Mouse (Mus musculus) limb, embryonic 11.5 days (tissue): ENCODE measurements at regions not wholly inside any gene's neighbourhood (a gene's known extent, or its start where the extent isn't known, plus 50 kb on each side); places are given as distances from the start of the nearest gene placed in this dataset.

Source experiments
- ATAC-seq: fragments of 200-750 bp; cut with Nextera tagmentation; 2 replicates; pipeline ENCODE4 v1.8.0; 2017; ENCODE audit warnings: low read depth; ENCODE audit not compliant: insufficient number of reproducible peaks, low FRiP score, low TSS enrichment
- DNase-seq: peaks from one replicate; pipeline ENCODE4 v3.0.0-alpha.2; 2015; ENCODE audit warnings: low spot score
- H3K27ac ChIP-seq: fragments of 300-500 bp; sonication (generic); replicated peaks from 2 replicates; pipeline ENCODE4 v1.5.1; 2014; ENCODE audit warnings: low read depth, mild to moderate bottlenecking, low read length
- H3K27me3 ChIP-seq: fragments of 300-500 bp; sonication (generic); 2 replicates; pipeline ENCODE4 v1.6.1; 2014; ENCODE audit warnings: mild to moderate bottlenecking, low read length, mixed read lengths; ENCODE audit not compliant: control insufficient read depth, insufficient read depth
- H3K36me3 ChIP-seq: fragments of 300-500 bp; sonication (generic); 2 replicates; pipeline ENCODE4 v1.6.1; 2014; ENCODE audit warnings: mild to moderate bottlenecking, low read length, moderate library complexity, mixed read lengths; ENCODE audit not compliant: control insufficient read depth, insufficient read depth
- H3K4me1 ChIP-seq: fragments of 300-500 bp; sonication (generic); 2 replicates; pipeline ENCODE4 v1.6.1; 2014; ENCODE audit warnings: low read length, mixed read lengths; ENCODE audit not compliant: control insufficient read depth, insufficient read depth
- H3K4me2 ChIP-seq: fragments of 300-500 bp; sonication (generic); 2 replicates; pipeline ENCODE4 v1.6.1; 2014; ENCODE audit warnings: low read depth, mild to moderate bottlenecking, moderate library complexity; ENCODE audit not compliant: severe bottlenecking
- H3K4me3 ChIP-seq: fragments of 300-500 bp; sonication (generic); 2 replicates; pipeline ENCODE4 v1.5.1; 2014; ENCODE audit warnings: low read depth, low read length
- H3K9ac ChIP-seq: fragments of 300-500 bp; sonication (generic); 2 replicates; pipeline ENCODE4 v1.6.1; 2014; ENCODE audit warnings: mild to moderate bottlenecking, low read length
- H3K9me3 ChIP-seq: fragments of 300-500 bp; sonication (generic); 2 replicates; pipeline ENCODE4 v1.6.1; 2016; ENCODE audit warnings: low read length; ENCODE audit not compliant: control insufficient read depth
- WGBS: fragments of 180-500 bp; shearing (Covaris S2); extraction: QIAGEN DNeasy Blood & Tissue Kit; methylation state at CpG from one replicate; pipeline ENCODE4 v1.1.7; 2014; 5-methylcytosine and 5-hydroxymethylcytosine counted together

DNA sequence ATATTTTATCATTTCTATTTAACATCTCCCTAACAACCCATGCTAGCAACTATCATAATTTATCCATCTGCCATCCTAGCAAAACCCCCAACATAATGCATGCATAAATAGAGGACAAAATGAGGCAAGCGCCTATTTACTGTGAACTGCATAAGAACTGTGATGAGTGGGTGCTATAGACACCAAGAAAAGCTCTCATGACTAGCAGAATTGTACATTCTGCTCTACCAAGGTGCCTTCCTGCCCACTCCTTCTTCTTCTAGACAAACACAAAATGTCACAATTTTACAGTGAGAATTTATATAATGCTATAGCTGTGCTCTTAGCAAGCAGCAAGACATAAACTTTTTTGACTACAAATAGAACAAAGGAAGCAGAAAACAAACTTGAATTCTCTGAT, 305.9 kb downstream of the Brinp1 start:
- no peak for ATAC-seq
- Histone ChIP-seq H3K27ac (no peak overlapping the region), H3K9ac (no peak overlapping the region), H3K9me3 (no peaks in the 10 kb centered on the region), H3K36me3 (no peaks in the 10 kb centered on the region), H3K27me3 (no peaks in the 10 kb centered on the region), H3K4me2 (no peak overlapping the region), H3K4me1 (no peaks in the 10 kb centered on the region), H3K4me3 (no peak overlapping the region)
- WGBS, result 95% methylated on average over 1 of the region's 1 CpGs
- no peak for DNase-seq

DNA sequence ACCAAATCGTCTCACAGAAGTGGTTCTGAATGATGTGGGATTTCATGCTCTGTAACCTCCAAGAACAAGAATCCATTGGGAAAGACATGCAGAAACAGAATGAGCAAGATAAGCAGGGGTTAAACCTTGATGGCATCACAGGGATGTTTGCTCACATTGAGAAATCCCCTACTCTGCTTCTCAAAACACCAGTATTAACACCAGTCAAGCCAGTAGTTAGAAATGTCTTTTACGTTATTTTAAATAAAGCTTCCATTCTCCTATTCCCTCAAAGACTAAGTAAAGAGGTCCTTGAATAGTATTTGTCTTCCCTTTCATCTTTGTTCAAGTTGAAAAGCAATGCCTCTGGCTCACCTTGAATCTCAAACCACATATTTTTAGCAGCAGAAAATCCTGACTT, 320.9 kb downstream of the Brinp1 start:
- 89% methylated on average over 2 of the region's 2 CpGs for WGBS

DNA sequence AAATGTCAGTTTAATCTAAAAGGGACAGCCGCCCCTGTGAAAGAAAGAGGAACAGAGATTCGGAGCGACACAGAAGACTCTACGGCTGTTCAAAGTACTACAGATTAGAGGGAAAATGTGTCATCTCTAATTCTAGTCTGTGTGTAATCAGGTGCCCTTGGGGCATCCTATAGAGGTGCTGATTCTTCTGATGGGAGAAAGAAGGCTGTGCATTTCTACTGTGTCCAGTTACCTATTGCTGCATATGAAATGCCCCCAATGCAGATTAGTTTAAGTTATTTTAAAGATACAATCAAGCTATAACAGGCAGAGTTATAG, 330.2 kb downstream of the Brinp1 start:
- Histone ChIP-seq H3K9ac (no peak overlapping the region), H3K4me1 (no peaks in the 10 kb centered on the region), H3K27ac (no peak overlapping the region), H3K4me2 (no peak overlapping the region), H3K4me3 (no peak overlapping the region), H3K27me3 (no peaks in the 10 kb centered on the region), H3K36me3 (no peaks in the 10 kb centered on the region), H3K9me3 (no peaks in the 10 kb centered on the region)
- DNase-seq (no peak), ATAC-seq (no peak)
- 80% methylated on average over 4 of the region's 4 CpGs for WGBS

More for the DNA sequence above, 320.9 kb downstream of the Brinp1 start:
- Histone ChIP-seq H3K27me3 (no peaks in the 10 kb centered on the region), H3K27ac (no peak overlapping the region), H3K4me3 (no peak overlapping the region), H3K4me1 (no peaks in the 10 kb centered on the region), H3K9me3 (no peaks in the 10 kb centered on the region), H3K4me2 (no peak overlapping the region), H3K36me3 (no peaks in the 10 kb centered on the region), H3K9ac (no peak overlapping the region)
- DNase-seq (no peak), ATAC-seq (no peak)

DNA sequence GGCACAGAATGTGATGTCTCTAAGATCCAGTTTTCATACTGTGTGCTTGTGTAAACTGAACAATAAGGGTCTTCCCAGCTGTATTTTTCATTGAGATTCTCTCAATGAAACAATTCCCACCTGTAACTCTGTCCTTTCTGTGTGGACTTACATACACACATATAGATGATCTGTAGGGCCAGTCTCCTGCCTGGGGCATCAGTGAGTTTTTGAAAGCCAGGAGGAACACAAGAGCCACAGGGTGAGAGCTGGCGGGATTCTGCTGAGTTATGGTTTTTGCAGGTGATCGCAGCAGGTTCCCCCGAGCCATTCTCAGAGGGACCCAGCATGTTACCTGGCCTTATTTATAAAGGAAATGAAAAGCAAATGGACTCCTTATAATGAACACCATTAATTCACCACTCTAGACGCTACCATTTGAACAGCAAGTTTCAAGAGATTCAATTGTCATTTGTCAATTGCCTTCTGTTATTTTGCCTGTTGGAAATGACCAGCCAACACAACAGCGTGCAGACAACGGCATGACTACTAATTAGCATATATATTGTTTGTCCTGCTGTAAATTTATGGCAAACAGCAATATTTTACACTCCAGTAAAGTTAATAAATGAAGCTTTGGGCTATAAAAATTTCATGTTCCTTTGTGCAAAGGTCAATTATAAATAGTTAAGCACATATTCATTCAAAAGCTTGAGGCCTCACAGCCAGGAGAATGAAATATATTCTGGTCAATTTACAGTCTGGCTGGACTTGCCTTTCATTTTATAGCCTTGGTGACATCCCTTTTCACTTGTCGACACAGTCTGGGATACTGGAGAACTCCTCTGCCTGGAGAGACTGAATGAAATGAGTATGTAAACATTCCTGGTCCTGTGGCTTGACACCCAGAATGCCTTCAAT, 330.8 kb downstream of the Brinp1 start:
- Histone ChIP-seq H3K4me3 (no peak overlapping the region), H3K9me3 (no peaks in the 10 kb centered on the region), H3K4me2 (no peak overlapping the region), H3K27ac (no peak overlapping the region), H3K4me1 (no peaks in the 10 kb centered on the region), H3K36me3 (no peaks in the 10 kb centered on the region), H3K9ac (no peak overlapping the region), H3K27me3 (no peaks in the 10 kb centered on the region)
- no peak for ATAC-seq
- no peak for DNase-seq
- WGBS, result 74% methylated on average over 7 of the region's 7 CpGs

DNA sequence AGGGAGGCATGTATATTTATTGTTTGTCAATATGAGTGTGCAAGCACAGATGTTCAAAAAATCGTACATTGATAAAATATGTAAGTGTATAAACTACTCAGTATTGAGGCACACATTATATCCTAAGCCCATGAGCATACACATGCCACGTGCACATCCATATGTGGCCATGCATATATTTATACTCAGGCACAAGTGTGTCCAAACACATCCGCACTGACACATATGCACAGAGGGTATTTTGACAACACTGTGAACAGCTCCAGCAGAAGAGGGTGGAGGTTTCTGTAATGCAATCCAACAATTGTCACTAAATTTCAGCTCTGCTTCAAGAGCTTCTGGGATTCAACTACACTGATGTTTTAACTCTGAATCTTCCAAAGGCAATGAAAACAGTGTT, 333.6 kb downstream of the Brinp1 start:
- WGBS, result 90% methylated on average over 3 of the region's 3 CpGs

DNA sequence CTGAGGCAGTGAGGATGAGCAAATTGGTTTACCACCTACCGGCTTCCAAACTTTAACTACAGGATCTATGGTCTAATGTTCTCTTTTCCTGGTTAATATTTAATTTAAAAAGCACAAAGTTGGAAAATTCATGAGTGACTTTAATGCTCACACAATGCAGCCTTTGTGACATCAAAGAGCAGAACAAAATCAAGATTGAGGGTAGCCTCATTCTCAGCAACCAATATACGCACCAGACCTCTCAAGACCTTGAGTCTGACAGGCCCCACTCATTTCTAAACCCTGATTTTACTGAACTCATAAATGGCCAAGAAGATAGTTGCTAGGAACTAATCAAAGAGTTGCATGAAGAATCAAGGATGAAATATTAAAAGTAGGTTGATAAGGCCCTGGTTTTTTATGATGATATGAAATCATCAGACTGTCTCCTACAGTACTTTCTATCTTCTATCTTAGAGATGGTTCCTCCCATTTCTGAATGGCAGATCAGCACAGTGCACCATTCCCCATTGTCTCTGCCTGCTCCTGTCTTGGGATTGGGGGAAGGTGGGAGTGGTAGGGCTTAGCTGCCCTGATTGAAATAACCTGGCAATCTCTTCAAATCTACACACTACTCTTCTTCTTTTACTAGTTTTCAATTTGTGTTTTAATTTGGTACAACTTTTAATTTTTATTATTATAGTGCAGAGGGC, 338.3 kb downstream of the Brinp1 start:
- no peaks in the 10 kb centered on the region for H3K4me1 ChIP-seq
- no peaks in the 10 kb centered on the region for H3K36me3 ChIP-seq
- ATAC-seq (no peak), DNase-seq (no peak)
- no peaks in the 10 kb centered on the region for H3K27me3 ChIP-seq
- H3K27ac ChIP-seq, result no peak overlapping the region
- H3K9me3 ChIP-seq, result no peaks in the 10 kb centered on the region
- no peak overlapping the region for H3K4me3 ChIP-seq
- H3K4me2 ChIP-seq, result no peak overlapping the region
- 90% methylated on average over 2 of the region's 2 CpGs for WGBS
- H3K9ac ChIP-seq, result no peak overlapping the region

More for the DNA sequence above, 333.6 kb downstream of the Brinp1 start:
- ATAC-seq (no peak), DNase-seq (no peak)
- Histone ChIP-seq H3K27ac (no peak overlapping the region), H3K27me3 (no peaks in the 10 kb centered on the region), H3K36me3 (no peaks in the 10 kb centered on the region), H3K9ac (no peak overlapping the region), H3K4me2 (no peak overlapping the region), H3K4me3 (no peak overlapping the region), H3K9me3 (no peaks in the 10 kb centered on the region), H3K4me1 (no peaks in the 10 kb centered on the region)

DNA sequence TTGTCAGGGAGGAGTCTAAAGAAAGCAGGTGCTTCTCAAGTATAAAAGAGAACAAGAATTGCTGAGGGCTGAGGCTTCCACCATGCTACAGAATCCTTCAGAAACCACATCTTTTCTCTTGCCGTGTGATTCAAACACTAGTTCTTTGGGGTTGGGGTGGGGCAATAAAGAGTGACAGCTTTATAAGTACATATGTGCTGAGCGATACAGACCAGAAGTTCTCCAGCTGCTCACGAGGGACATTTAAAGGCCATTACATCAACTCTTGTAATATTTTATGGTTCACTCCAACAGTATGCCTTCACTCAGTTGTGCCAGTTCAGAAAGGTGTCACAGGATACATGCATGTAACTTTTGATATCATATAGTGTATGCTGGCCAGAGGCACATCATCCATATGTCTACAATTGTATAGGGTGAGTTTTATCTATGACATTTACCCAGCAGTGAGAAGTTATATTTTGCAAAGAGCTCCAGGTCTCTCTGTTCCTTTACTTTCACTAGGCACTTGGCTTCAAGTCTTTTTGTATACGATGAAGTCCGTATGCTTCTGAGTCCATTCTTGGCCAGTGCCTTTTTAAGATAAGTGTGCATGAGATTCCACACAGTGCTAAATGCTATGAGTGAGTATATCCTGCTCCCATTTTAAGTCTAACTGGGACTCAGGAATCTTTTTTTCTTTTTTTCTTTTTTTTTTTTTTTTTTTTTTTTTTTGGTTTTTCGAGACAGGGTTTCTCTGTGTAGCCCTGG, 341.8 kb downstream of the Brinp1 start:
- H3K36me3 ChIP-seq, result no peaks in the 10 kb centered on the region
- peak; percentile 78 for ATAC-seq
- H3K4me1 ChIP-seq, result no peaks in the 10 kb centered on the region
- H3K27ac ChIP-seq, result no peak overlapping the region
- no peaks in the 10 kb centered on the region for H3K9me3 ChIP-seq
- WGBS, result 66% methylated on average over 5 of the region's 6 CpGs
- no peak for DNase-seq
- no peak overlapping the region for H3K9ac ChIP-seq
- H3K4me3 ChIP-seq, result no peak overlapping the region
- no peak overlapping the region for H3K4me2 ChIP-seq
- H3K27me3 ChIP-seq, result no peaks in the 10 kb centered on the region

DNA sequence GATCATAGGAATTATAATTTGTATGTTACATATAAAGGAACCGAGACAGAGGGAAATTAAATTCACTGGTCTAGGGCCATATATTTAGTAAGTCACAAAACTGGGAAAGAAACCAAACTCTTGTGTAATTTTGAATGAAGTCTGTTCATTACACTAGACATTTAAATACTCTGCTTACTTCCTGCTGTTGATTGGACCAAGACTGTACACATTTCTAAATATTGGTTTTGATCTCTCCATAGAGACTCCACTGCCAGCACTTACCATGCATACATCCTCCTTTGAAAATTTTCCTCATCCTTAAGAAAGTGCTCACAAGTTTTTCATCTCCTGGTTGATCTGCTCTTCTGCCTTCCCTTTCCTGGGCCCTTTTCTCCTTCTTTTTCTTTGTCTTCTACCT, 358.9 kb downstream of the Brinp1 start:
- Histone ChIP-seq H3K36me3 (no peaks in the 10 kb centered on the region), H3K9ac (no peak overlapping the region), H3K27ac (no peak overlapping the region), H3K9me3 (no peaks in the 10 kb centered on the region), H3K4me3 (no peak overlapping the region), H3K4me1 (no peaks in the 10 kb centered on the region), H3K4me2 (no peak overlapping the region), H3K27me3 (no peaks in the 10 kb centered on the region)
- WGBS, result 85% methylated on average over 1 of the region's 1 CpGs
- no peak for ATAC-seq
- DNase-seq, result no peak
